Mouse (Mus musculus): ENCODE data around the gene Wnt3a. TPM values are rescaled to one million over a fixed set of nuclear protein-coding genes. Genes with fewer than 3 reads are reported as not detected.
A peak's percentile ranks its signal among the peaks of the same experiment; 100 is the strongest.

Wnt3a gene
- polyA plus RNA-seq, 1 experiment from 2014 or later = 1.2 TPM

DNA sequence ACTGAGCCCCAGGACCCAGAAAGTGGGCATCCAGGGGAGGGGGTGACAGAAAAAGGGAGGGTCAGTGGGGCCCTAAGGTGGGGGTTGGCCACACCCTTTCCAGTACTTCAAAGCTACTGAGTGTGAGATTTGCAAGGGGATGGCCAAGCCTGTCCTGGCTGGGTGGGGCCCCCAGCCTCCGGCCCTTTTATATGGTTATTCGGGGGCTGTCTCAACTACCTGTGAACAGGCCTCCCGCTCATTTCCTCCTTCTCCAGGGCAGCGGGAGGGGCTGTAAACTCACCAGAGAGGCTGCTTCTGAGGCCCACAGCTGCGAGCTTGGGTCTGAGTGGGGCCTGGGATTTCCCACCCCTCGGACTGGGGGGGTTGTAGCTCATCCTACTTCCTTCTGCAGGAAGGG, 46.7 kb downstream of the Wnt3a start:
- Histone ChIP-seq H3K4me3 (no peak overlapping the region), H3K27me3 (peaks cover 7% of the 10 kb centered on the region), H3K27ac (replicated peaks) (no peak overlapping the region), H3K36me3 (no peaks in the 10 kb centered on the region), H3K4me2 (no peak overlapping the region), H3K9ac (no peak overlapping the region), H3K9me3 (no peaks in the 10 kb centered on the region), H3K4me1 (replicated peaks) (peaks cover 12% of the 10 kb centered on the region)
- WGBS = 24% methylated on average over 6 of the region's 6 CpGs
- no peak for ATAC-seq (ENCODE audit: low read depth)

GRCm38 (mm10) chr11:59241841-59242240, 48.7 kb downstream of the Wnt3a start:
- no peak for ATAC-seq (ENCODE audit: low read depth)
- 42% methylated on average over 3 of the region's 3 CpGs for WGBS
- Histone ChIP-seq H3K4me3 (no peak overlapping the region), H3K4me1 (replicated peaks) (peaks cover 18% of the 10 kb centered on the region), H3K9ac (0 out of 2 replicates have a peak overlapping the region, but pooled peaks have one; percentile 13), H3K27ac (replicated peaks) (no peak overlapping the region), H3K27me3 (peaks cover 6% of the 10 kb centered on the region), H3K9me3 (no peaks in the 10 kb centered on the region), H3K36me3 (no peaks in the 10 kb centered on the region), H3K4me2 (no peak overlapping the region)

DNA sequence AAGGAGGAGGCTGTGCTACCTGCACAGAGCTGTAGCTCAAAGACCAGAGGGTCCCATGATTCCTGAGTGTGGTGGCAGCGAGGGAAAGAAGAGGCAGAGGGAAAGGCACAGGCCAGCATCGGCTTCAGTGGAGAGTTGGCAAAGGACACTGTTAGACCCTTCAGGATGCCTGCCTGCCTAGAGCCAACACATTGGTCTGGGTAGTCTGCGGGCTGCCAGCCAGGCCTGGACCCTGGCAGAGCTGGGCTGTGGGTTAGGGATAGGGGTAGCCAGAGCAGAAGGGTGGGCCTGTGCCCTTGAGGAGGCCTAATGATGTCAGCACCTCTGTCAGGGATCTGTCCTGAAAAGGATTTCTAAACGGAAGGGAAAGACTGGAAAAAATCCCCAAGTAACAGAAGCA, 50.8 kb downstream of the Wnt3a start:
- ATAC-seq (ENCODE audit: low read depth) = no peak
- Histone ChIP-seq H3K36me3 (no peaks in the 10 kb centered on the region), H3K4me3 (no peak overlapping the region), H3K9me3 (no peaks in the 10 kb centered on the region), H3K27me3 (peaks cover 6% of the 10 kb centered on the region), H3K4me2 (no peak overlapping the region), H3K9ac (no peak overlapping the region), H3K4me1 (replicated peaks) (peaks cover 18% of the 10 kb centered on the region), H3K27ac (replicated peaks) (no peak overlapping the region)
- WGBS = 78% methylated on average over 4 of the region's 4 CpGs

- Histone ChIP-seq H3K9ac (0 out of 2 replicates have a peak overlapping the region, but pooled peaks have one; percentile 26), H3K9me3 (no peaks in the 10 kb centered on the region), H3K27me3 (peaks cover 6% of the 10 kb centered on the region), H3K36me3 (no peaks in the 10 kb centered on the region), H3K4me1 (replicated peaks) (peaks cover 18% of the 10 kb centered on the region), H3K4me2 (no peak overlapping the region), H3K27ac (replicated peaks) (no peak overlapping the region), H3K4me3 (no peak overlapping the region)
- WGBS = 58% methylated on average over 4 of the region's 4 CpGs
- peak; percentile 47 for ATAC-seq (ENCODE audit: low read depth)
Observed at GRCm38 (mm10) chr11:59239428-59239785, 51.1 kb downstream of the Wnt3a start.

DNA sequence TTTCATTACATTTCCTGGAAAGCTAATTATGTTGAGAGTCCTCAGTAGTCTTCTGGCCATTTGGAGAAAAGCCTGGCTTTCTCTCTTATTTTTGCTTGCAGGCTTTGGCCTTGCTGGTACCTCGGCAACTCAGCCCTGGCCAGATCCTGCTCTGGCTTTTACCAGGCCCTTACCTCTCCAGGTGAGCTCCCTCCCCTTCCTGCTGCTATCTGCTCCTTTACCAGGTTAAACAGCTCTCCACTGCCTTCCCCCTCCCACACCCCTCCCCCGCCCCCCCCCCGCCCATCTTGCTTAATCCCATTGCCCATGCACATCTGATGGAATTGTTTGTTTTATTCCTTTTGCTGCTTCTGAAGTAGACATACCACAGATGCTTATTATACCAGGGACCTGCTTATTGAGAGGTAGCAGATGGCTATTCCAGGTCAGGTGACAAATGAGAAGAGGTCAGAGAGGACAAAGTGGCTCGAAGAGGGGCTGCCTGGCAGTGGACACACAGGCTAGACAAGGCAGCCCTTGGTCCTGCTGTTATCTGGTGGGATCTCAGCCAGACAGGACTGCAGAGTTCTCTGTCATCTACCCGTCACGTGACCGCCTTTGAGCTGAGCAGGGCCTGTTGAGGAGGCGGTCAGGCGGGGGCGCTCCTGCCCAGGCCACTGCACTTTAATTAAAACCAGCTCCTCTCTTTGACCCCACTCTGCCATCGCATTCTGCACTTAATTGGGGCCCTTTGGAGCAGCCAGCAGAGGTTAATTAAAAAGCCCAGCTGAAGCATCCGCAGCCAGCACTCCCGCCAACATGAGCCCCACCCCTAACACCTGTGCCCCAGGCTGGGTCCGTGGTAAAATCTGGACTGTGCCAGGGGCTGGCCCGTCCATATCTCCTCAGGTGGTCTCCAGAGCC, 51.8 kb downstream of the Wnt3a start:
- WGBS = 4% methylated on average over 14 of the region's 15 CpGs
- Histone ChIP-seq H3K9me3 (no peaks in the 10 kb centered on the region), H3K4me2 (0 out of 2 replicates have a peak overlapping the region, but pooled peaks have one; percentile 5)

DNA sequence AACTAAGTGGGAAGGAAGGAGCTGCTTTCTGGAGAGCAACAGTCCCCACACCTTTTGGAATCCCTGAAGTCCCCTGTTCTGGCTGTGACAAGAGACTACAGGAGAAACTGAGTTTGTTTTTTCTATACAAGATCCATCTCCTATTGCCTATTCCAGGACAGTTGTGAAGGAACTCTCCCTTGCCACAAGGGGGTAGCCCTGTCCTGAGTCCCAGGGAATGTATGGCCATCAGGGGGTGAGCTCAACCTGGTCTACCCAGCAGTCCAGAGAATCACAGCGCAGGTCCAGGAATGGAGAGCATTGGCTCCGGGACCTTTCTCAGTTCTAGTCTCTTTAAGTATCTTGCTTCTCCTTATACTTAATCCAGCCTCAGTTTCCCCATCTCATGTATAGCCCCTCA, 57.8 kb downstream of the Wnt3a start:
- no peaks in the 10 kb centered on the region for H3K36me3 ChIP-seq
- WGBS = 60% methylated on average over 2 of the region's 2 CpGs

More for the DNA sequence above, 51.8 kb downstream of the Wnt3a start:
- H3K4me3 ChIP-seq = no peak overlapping the region
- no peaks in the 10 kb centered on the region for H3K36me3 ChIP-seq
- H3K4me1 ChIP-seq (replicated peaks) = peaks cover 18% of the 10 kb centered on the region
- peaks cover 6% of the 10 kb centered on the region for H3K27me3 ChIP-seq
- peak; percentile 81 for ATAC-seq (ENCODE audit: low read depth)
- H3K9ac ChIP-seq = 0 out of 2 replicates have a peak overlapping the region, but pooled peaks have one; percentile 26
- no peak overlapping the region for H3K27ac ChIP-seq (replicated peaks)

DNA sequence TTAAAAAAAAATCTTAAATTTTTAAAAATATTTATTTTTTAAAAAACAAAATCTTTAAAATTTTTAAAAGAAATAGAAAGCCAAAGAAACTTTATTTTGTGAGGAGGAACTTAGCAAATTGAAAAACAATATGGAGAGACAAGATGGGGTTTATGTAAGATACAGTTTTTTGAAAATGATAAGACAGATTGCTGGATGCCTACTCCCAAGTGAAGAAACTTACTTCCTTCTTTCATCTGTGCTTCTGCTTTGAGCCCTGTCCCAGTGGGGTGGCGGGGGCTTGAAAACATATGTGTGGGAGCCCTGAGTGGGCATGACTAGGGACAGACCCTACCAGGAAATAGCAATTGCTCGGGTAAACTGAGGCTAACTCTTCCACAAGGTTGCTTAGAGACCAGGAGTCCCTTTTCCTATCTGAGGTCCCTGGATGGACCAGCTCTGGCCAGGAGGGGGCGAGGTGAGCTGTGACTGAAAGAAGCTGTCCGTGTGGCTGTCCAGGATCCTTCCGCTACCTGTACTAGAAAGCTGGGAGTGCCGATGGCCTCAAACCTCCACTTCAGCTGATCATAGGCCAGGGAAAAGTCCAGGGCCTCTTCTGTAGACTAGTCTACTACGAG, 60.3 kb downstream of the Wnt3a start:
- H3K9me3 ChIP-seq = no peaks in the 10 kb centered on the region
- no peak overlapping the region for H3K4me3 ChIP-seq
- H3K36me3 ChIP-seq = no peaks in the 10 kb centered on the region
- H3K4me1 ChIP-seq (replicated peaks) = peaks cover 28% of the 10 kb centered on the region
- H3K27me3 ChIP-seq = no peaks in the 10 kb centered on the region
- no peak overlapping the region for H3K9ac ChIP-seq
- WGBS = 14% methylated on average over 7 of the region's 7 CpGs
- H3K4me2 ChIP-seq = no peak overlapping the region
- ATAC-seq (ENCODE audit: low read depth) = no peak
- no peak overlapping the region for H3K27ac ChIP-seq (replicated peaks)

More for the DNA sequence above, 57.8 kb downstream of the Wnt3a start:
- no peak overlapping the region for H3K9ac ChIP-seq
- no peak overlapping the region for H3K4me3 ChIP-seq
- H3K4me1 ChIP-seq (replicated peaks) = peaks cover 7% of the 10 kb centered on the region
- H3K9me3 ChIP-seq = no peaks in the 10 kb centered on the region
- H3K27me3 ChIP-seq = no peaks in the 10 kb centered on the region; the same call in 1 of the 2 replicates
- no peak for ATAC-seq (ENCODE audit: low read depth)
- H3K4me2 ChIP-seq = no peak overlapping the region
- H3K27ac ChIP-seq (replicated peaks) = no peak overlapping the region

GRCm38 (mm10) chr11:59228122-59228953, 62.2 kb downstream of the Wnt3a start, which contains the start of gene Arf1:
Gene Arf1, minus strand, starts transcription at chr11:59228270.
- ATAC-seq (ENCODE audit: low read depth) = peak; percentile 96
- H3K4me3 ChIP-seq = peak within 1 kb of the TSS; percentile 97
- no peaks in the 10 kb centered on the region for H3K9me3 ChIP-seq
- H3K4me2 ChIP-seq = peak within 1 kb of the TSS; percentile 98
- 5% methylated on average over 58 of the region's 59 CpGs for WGBS
- H3K4me1 ChIP-seq (replicated peaks) = peaks cover 47% of the 10 kb centered on the region
- H3K36me3 ChIP-seq = 0 out of 2 replicates have a peak, but pooled peaks cover 4% of the 10 kb centered on the region
- H3K27me3 ChIP-seq = no peaks in the 10 kb centered on the region
- H3K27ac ChIP-seq (replicated peaks) = peak within 1 kb of the TSS; percentile 95
- peak within 1 kb of the TSS; percentile 96 for H3K9ac ChIP-seq

- Histone ChIP-seq H3K9me3 (no peaks in the 10 kb centered on the region), H3K27me3 (no peaks in the 10 kb centered on the region), H3K9ac (peak overlapping the region; percentile 96), H3K4me2 (peak overlapping the region; percentile 98), H3K36me3 (0 out of 2 replicates have a peak, but pooled peaks cover 4% of the 10 kb centered on the region), H3K4me3 (peak overlapping the region; percentile 97), H3K27ac (replicated peaks) (peak overlapping the region; percentile 95), H3K4me1 (replicated peaks) (peaks cover 54% of the 10 kb centered on the region)
- WGBS = under 1% methylated on average over 51 of the region's 51 CpGs
- peak; percentile 73 for ATAC-seq (ENCODE audit: low read depth)
Observed at GRCm38 (mm10) chr11:59227604-59228121, 62.9 kb downstream of the Wnt3a start.

DNA sequence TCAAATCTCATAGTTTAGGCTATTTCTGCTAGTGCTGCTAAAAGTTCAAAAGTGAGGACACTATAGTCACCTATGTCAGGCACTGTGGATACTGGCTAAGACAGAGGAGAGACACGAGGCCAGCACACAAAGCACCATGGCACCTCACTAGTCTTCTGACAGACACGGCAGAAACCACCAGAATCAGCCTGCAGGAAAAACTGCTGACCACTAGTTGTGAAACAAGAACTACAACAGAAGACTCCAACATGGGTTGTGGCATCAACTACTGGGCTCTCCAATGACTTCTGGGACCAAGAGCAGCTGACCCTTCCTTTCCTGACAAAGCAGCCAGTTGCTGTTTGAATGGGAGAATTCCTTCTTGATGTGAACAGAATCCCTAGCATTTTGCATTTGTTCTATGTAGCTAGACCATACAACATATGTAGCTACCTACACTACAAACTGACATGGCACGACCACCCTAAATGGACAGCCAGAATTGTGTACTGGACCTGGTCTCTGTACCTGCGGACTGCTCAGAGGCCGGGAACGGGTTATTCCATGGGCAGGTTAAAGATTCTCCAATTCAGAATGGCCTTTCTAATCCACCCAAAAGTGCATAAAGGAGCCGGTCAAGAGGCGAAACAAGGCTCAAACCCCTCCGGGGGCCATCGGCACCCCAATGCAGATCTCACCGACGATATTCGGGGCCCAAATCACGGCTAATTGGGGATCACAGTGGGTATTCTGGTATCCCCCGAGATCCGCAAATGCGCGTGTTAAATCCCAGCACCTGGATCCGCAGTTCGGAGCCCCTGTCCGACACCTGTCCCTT, 63.6 kb downstream of the Wnt3a start:
- 0 out of 2 replicates have a peak, but pooled peaks cover 4% of the 10 kb centered on the region for H3K36me3 ChIP-seq
- peak overlapping the region; percentile 97 for H3K4me3 ChIP-seq
- H3K9me3 ChIP-seq = no peaks in the 10 kb centered on the region
- H3K9ac ChIP-seq = peak overlapping the region; percentile 96
- 5% methylated on average over 21 of the region's 21 CpGs for WGBS
- no peaks in the 10 kb centered on the region for H3K27me3 ChIP-seq
- H3K27ac ChIP-seq (replicated peaks) = peak overlapping the region; percentile 95
- H3K4me2 ChIP-seq = peak overlapping the region; percentile 98
- ATAC-seq (ENCODE audit: low read depth) = no peak
- peaks cover 54% of the 10 kb centered on the region for H3K4me1 ChIP-seq (replicated peaks)

DNA sequence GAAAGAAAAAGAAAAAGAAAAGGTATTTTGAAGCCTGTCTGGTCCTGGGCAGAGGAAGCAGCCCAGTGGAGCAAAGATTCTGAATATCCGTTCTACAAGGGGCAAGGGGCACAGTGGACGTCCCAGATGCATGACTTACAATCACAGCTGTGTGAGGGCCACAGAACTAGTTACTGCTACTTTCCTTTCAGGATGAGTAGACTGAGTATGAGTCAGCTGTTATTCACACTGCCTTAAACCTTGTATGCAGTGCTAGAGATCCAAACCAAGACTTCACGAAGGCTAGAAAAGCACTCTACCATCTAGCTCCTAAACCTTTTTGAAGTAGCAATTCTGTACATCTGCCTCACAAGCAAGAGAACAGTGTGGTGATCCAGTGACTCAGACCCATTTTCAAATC, 64.3 kb downstream of the Wnt3a start:
- no peaks in the 10 kb centered on the region for H3K27me3 ChIP-seq
- 0 out of 2 replicates have a peak, but pooled peaks cover 4% of the 10 kb centered on the region for H3K36me3 ChIP-seq
- ATAC-seq (ENCODE audit: low read depth) = no peak
- H3K9me3 ChIP-seq = no peaks in the 10 kb centered on the region
- H3K9ac ChIP-seq = peak overlapping the region; percentile 96
- peak overlapping the region; percentile 97 for H3K4me3 ChIP-seq
- peaks cover 61% of the 10 kb centered on the region for H3K4me1 ChIP-seq (replicated peaks)
- 0 out of 2 replicates have a peak overlapping the region, but pooled peaks have one; percentile 3 for H3K27ac ChIP-seq (replicated peaks)
- H3K4me2 ChIP-seq = peak overlapping the region; percentile 98
- WGBS = 66% methylated on average over 3 of the region's 3 CpGs

All from neural tube, embryonic 13.5 days (tissue).